ENCODE assay signal across 14 mouse cellular contexts in the genomic region with DNA sequence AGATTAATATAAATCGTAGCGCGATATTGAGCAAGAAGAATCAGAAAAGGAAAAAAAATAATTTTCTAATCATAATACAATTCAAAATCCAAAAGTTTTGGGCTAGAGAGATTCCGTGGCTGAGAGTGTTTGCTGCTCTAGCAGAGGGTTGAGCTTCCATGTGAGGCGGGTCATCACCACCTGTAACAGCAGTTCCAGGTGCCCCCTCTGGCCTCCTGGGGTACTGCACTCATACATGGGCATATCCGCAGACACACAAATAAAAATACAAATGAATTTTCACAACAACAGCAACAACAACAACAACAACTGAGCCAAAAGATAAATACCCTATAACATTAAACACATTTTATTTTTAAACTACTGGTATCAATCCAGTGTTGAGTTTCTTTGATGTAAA.
DNase-seq lines count a peak whose midpoint lies in the region; ATAC-seq and TF ChIP-seq lines count a peak whose summit lies in the region.
"Had no signal": no experiment of that assay in that cellular context is flagged by ENCODE, and none has a peak within 500 bp of the region (broad histone marks: within the 10 kb centered on the region; RNA-seq: fewer than 3 reads in every experiment).

No protein-coding gene starts in this region.

- TF ChIP-seq RAD21 in CH12.LX (IDR thresholded peaks at IDR 0.05; ENCODE audit: low read depth, low read length) = peak; percentile 7

- intact Hi-C loops in gastrocnemius, adult 2 months (cut with DNase I) = no loop called here
- intact Hi-C loops in gastrocnemius, postnatal 36 days (cut with DNase I) = no loop called here

- no peak for ATAC-seq in liver, embryonic 12.5 days
- ATAC-seq: forebrain, embryonic 15.5 days had no signal

- no peaks in the 10 kb centered on the region for H3K36me3 ChIP-seq in liver, embryonic 12.5 days
- H3K36me3 ChIP-seq in CH12.LX (replicated peaks in 1 of 2; ENCODE audit: control insufficient read depth in 1 of 2, insufficient read depth in 1 of 2, low read length in 1 of 2) = no peaks in the 10 kb centered on the region
- H3K36me3 ChIP-seq: forebrain, embryonic 15.5 days; liver, embryonic 15.5 days had no signal

- no peak overlapping the region for H3K9ac ChIP-seq in liver, embryonic 12.5 days
- H3K9ac ChIP-seq in CH12.LX (ENCODE audit: insufficient read depth, low read depth) = no peak overlapping the region
- H3K9ac ChIP-seq: forebrain, embryonic 15.5 days; liver, embryonic 15.5 days had no signal

- in situ Hi-C loops in CH12.LX (cut with MboI; ENCODE audit: low pct_ligation_motif_present, low pct_unique_long_range_greater_than_20kb, low sequenced_read_pairs) = no loop called here

- H3K79me2 ChIP-seq in CH12.LX (replicated peaks; ENCODE audit: control insufficient read depth, extremely low read depth, insufficient read depth, poor library complexity, severe bottlenecking) = no peaks in the 10 kb centered on the region

- dilution Hi-C loops in CH12.LX (cut with MboI; ENCODE audit: extremely low pct_ligation_motif_present, extremely low pct_unique_long_range_greater_than_20kb, low sequenced_read_pairs) = no loop called here

- no peaks in the 10 kb centered on the region for H3K27me3 ChIP-seq in liver, embryonic 12.5 days (replicated peaks)
- H3K27me3 ChIP-seq in CH12.LX (replicated peaks) = no peaks in the 10 kb centered on the region
- H3K27me3 ChIP-seq: forebrain, embryonic 15.5 days; liver, embryonic 15.5 days had no signal

- no peak overlapping the region for H3K4me2 ChIP-seq in liver, embryonic 12.5 days
- no peak overlapping the region for H3K4me2 ChIP-seq in CH12.LX (ENCODE audit: insufficient read depth, low read depth, poor library complexity, severe bottlenecking)
- H3K4me2 ChIP-seq: forebrain, embryonic 15.5 days; liver, embryonic 15.5 days had no signal

- 83% methylated on average over 6 of the region's 6 CpGs for WGBS in liver, embryonic 12.5 days (ENCODE audit: insufficient replicate concordance)

- TF ChIP-seq EP300 in CH12.LX (IDR thresholded peaks at IDR 0.05; ENCODE audit: low read length) = no peak

- no peaks in the 10 kb centered on the region for H3K9me3 ChIP-seq in liver, embryonic 12.5 days (replicated peaks)
- H3K9me3 ChIP-seq in CH12.LX (replicated peaks; ENCODE audit: low read length) = no peaks in the 10 kb centered on the region
- H3K9me3 ChIP-seq: forebrain, embryonic 15.5 days; liver, embryonic 15.5 days had no signal

- DNase-seq in gastrocnemius, adult 2 months = no peak
- no peak for DNase-seq in gastrocnemius, postnatal 4 days (ENCODE audit: low spot score in 2 of 2)
- DNase-seq in liver (peak; percentile 3), CH12.LX (ENCODE audit: extremely low read depth) (no peak)
- DNase-seq in brain, embryonic 14.5 days (ENCODE audit: low read depth) = no peak
- DNase-seq in right cerebral cortex, adult 18-20 months = no peak
- DNase-seq in gastrocnemius, postnatal 36 days = no peak
- DNase-seq: adrenal gland, postnatal 36 days; cerebellum, adult 18-20 months; heart, adult 11 months; heart, postnatal 10 days had no signal

- no peak overlapping the region for H3K27ac ChIP-seq in gastrocnemius, adult 2 months
- no peak overlapping the region for H3K27ac ChIP-seq in liver, embryonic 12.5 days
- no peak overlapping the region for H3K27ac ChIP-seq in CH12.LX (ENCODE audit: insufficient read depth, low read depth)
- H3K27ac ChIP-seq: forebrain, embryonic 15.5 days; liver, embryonic 15.5 days had no signal

- peak; percentile 17; the same call in 1 of the 2 replicates for TF ChIP-seq CTCF in gastrocnemius, adult 2 months (IDR thresholded peaks at IDR 0.05)
- TF ChIP-seq CTCF in CH12.LX (conservative IDR thresholded peaks at IDR 0.05 in 1 of 2, IDR thresholded peaks at IDR 0.05 in 1 of 2; ENCODE audit: low read depth in 2 of 2, low read length in 2 of 2) = peak; percentile 33 to 35; a peak in 3 of 4 replicates
- peak; percentile 32; the same call in 1 of the 2 replicates for TF ChIP-seq CTCF in brain, embryonic 14.5 days (IDR thresholded peaks at IDR 0.05; ENCODE audit: borderline replicate concordance, extremely low read depth, insufficient read depth, insufficient read length)

- no peaks in the 10 kb centered on the region for H3K4me1 ChIP-seq in liver, embryonic 12.5 days
- no peaks in the 10 kb centered on the region for H3K4me1 ChIP-seq in CH12.LX (ENCODE audit: control insufficient read depth in 1 of 2, insufficient read depth in 2 of 2)
- H3K4me1 ChIP-seq: forebrain, embryonic 15.5 days; liver, embryonic 15.5 days had no signal

- H3K4me3 ChIP-seq in gastrocnemius, adult 2 months = no peak overlapping the region
- H3K4me3 ChIP-seq in liver, embryonic 12.5 days = no peak overlapping the region
- H3K4me3 ChIP-seq in CH12.LX (replicated peaks in 1 of 3; ENCODE audit: low read depth in 2 of 3, low read length in 2 of 3, poor library complexity in 1 of 3) = no peak overlapping the region
- H3K4me3 ChIP-seq: forebrain, embryonic 15.5 days; liver, embryonic 15.5 days had no signal

- no peak for TF ChIP-seq POLR2A in CH12.LX (IDR thresholded peaks at IDR 0.05; ENCODE audit: low read depth, low read length)
- TF ChIP-seq POLR2A in brain, embryonic 14.5 days (IDR thresholded peaks at IDR 0.05; ENCODE audit: borderline replicate concordance, extremely low read depth, insufficient read depth, insufficient read length, poor library complexity, severe bottlenecking) = no peak

TF ChIP-seq in CH12.LX, 34 proteins besides CTCF, POLR2A, EP300 and RAD21:
- TF ChIP-seq JUND (conservative IDR thresholded peaks at IDR 0.05; ENCODE audit: low read depth, low read length) = no peak
- no peak for TF ChIP-seq ELF1 (IDR thresholded peaks at IDR 0.05; ENCODE audit: low read depth, low read length)
- no peak for TF ChIP-seq MXI1 (IDR thresholded peaks at IDR 0.05; ENCODE audit: low read depth, low read length)
- no peak for TF ChIP-seq IRF4 (IDR thresholded peaks at IDR 0.05; ENCODE audit: low read depth, low read length)
- no peak for TF ChIP-seq BHLHE40 (IDR thresholded peaks at IDR 0.05; ENCODE audit: low read depth, low read length)
- TF ChIP-seq ZKSCAN1 (IDR thresholded peaks at IDR 0.05; ENCODE audit: borderline replicate concordance, low read depth, low read length) = no peak
- no peak for TF ChIP-seq PAX5 (IDR thresholded peaks at IDR 0.05; ENCODE audit: low read length)
- TF ChIP-seq NRF1 (IDR thresholded peaks at IDR 0.05; ENCODE audit: low read depth, low read length) = no peak
- no peak for TF ChIP-seq MEF2A (IDR thresholded peaks at IDR 0.05; ENCODE audit: borderline replicate concordance, low read depth, low read length)
